Mouse (Mus musculus): ENCODE results near the gene Mgarp.
A peak's percentile ranks its signal among the peaks of the same experiment; 100 is the strongest.

Gene Mgarp

GRCm38 (mm10) chr3:51340552-51341267 lies 55.8 kb downstream of the Mgarp start, which contains the start of gene Elf2:
Elf2 (minus strand) TSS chr3:51340663.
- DNase-seq (ENCODE audit: low spot score in 2 of 2) = peak; percentile 83

- DNase-seq (ENCODE audit: low spot score in 2 of 2) = peak; percentile 31 to 60
Measured at GRCm38 (mm10) chr3:51339734-51340551, 56.6 kb downstream of the Mgarp start.

GRCm38 (mm10) chr3:51339378-51339733 lies 57.2 kb downstream of the Mgarp start:
- DNase-seq (ENCODE audit: low spot score in 2 of 2) = no peak

Data from urinary bladder, adult 18-20 months (tissue).